Comparison of ENCODE assay signal across 14 mouse cellular contexts in the genomic region with DNA sequence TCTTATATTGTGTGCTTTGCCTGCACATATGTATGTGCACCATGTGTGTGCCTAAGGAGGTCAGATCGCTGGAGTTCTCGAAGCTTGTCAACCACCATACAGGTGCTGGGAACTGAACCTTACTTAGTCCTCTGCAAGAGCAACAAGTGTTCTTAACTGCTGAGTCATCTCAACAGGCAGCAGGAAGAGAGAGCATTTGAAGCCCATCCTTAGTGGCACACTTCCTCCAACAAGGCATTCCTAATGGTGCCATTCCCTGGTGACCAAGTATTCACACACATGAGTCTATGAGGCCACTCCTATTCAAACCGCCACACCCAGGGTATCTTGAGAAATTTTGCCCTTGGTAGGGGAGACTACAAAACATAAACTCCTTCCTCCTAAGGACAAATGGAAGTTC.
"Had no signal": no experiment of that assay in that cellular context is flagged by ENCODE, and none has a peak within 500 bp of the region (broad histone marks: within the 10 kb centered on the region; RNA-seq: fewer than 3 reads in every experiment).

No protein-coding gene starts in this region.

- H3K27me3 ChIP-seq: limb, embryonic 15.5 days; liver, embryonic 12.5 days; midbrain, embryonic 12.5 days; stomach, embryonic 15.5 days had no signal

- H3K4me3 ChIP-seq: layer of hippocampus, adult 2 months; left cerebral cortex, adult 2 months; limb, embryonic 15.5 days; liver, embryonic 12.5 days; megakaryocyte, embryonic 14.5 days; midbrain, embryonic 12.5 days; stomach, embryonic 15.5 days had no signal

- DNase-seq: kidney, postnatal 10 days; kidney, postnatal 4 days; lung, embryonic 14.5 days; lung, postnatal 10 days; lung, postnatal 4 days; right cerebral cortex, postnatal 14 days; thymus, postnatal 4 days had no signal

- H3K27ac ChIP-seq: layer of hippocampus, adult 2 months; left cerebral cortex, adult 2 months; limb, embryonic 15.5 days; liver, embryonic 12.5 days; midbrain, embryonic 12.5 days; stomach, embryonic 15.5 days had no signal

- H3K4me1 ChIP-seq: limb, embryonic 15.5 days; midbrain, embryonic 12.5 days; stomach, embryonic 15.5 days had no signal

- H3K9me3 ChIP-seq: limb, embryonic 15.5 days; liver, embryonic 12.5 days; midbrain, embryonic 12.5 days; stomach, embryonic 15.5 days had no signal

- ATAC-seq: liver, embryonic 12.5 days had no signal

- H3K4me2 ChIP-seq: limb, embryonic 15.5 days; liver, embryonic 12.5 days; lung, embryonic 14.5 days; midbrain, embryonic 12.5 days; stomach, embryonic 15.5 days had no signal

- H3K9ac ChIP-seq: limb, embryonic 15.5 days; liver, embryonic 12.5 days; lung, embryonic 14.5 days; midbrain, embryonic 12.5 days; stomach, embryonic 15.5 days had no signal
